Mouse (Mus musculus): Measurements from ENCODE around the gene Dennd2c.
"Not testable (repeated sequence)": the region's sequence is repeated elsewhere in the genome, so short reads cannot be mapped to it uniquely, and the experiment has no call there.

The Dennd2c gene

GRCm38 (mm10) chr3:103214593-103215285, 112.3 kb downstream of the Dennd2c start:
- DNase-seq (ENCODE audit: low spot score): no peak

DNA sequence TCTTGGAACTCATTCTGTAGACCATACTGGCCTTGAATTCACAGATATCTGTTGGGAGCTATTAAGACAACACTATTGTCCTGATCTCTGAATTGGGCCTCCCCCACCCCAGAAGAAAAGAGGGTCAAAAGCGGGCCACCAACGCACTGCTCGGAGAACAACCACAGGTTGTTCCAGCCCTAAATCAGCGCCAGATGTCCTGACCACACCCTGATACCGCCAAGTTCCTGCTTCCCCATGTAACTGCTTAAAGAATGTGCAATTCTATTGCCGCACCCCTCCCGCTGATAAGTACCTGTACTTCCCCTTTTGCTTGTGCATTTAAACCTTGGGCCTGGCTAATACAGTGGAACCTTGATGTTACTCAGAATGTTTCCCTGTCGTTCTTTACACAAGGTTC, 113.0 kb downstream of the Dennd2c start:
- DNase-seq (ENCODE audit: low spot score): not testable (repeated sequence)

Data from embryo, embryonic 10 days (tissue).